Mouse (Mus musculus) testis, adult 2 months (tissue): ENCODE data around the gene Gpr19. TPM values are rescaled to one million over a fixed set of nuclear protein-coding genes. Genes with fewer than 3 reads are reported as not detected.
A peak's percentile ranks its signal among the peaks of the same experiment; 100 is the strongest.

ENCODE experiments used
- H3K27ac ChIP-seq: fragments of 200-500 bp; 2 replicates; pipeline ENCODE4 v1.5.1; 2012; ENCODE audit warnings: low read depth, low read length; ENCODE audit not compliant: control insufficient read depth, insufficient read depth
- H3K27me3 ChIP-seq: fragments of 200-500 bp; 2 replicates; pipeline ENCODE4 v1.6.1; 2012; ENCODE audit warnings: mild to moderate bottlenecking, low read length, moderate library complexity; ENCODE audit not compliant: control insufficient read depth, insufficient read depth
- H3K36me3 ChIP-seq: fragments of 200-500 bp; 2 replicates; pipeline ENCODE4 v1.6.1; 2012; ENCODE audit warnings: mild to moderate bottlenecking, low read length; ENCODE audit not compliant: control insufficient read depth, insufficient read depth
- H3K4me1 ChIP-seq: fragments of 200-500 bp; 2 replicates; pipeline ENCODE4 v1.6.1; 2012; ENCODE audit warnings: low read length; ENCODE audit not compliant: control insufficient read depth, insufficient read depth
- H3K4me3 ChIP-seq: fragments of 200-500 bp; 2 replicates; pipeline ENCODE4 v1.5.1; 2012; ENCODE audit warnings: low read depth, mild to moderate bottlenecking, low read length, moderate library complexity, mixed read lengths; ENCODE audit not compliant: control insufficient read depth
- CTCF ChIP-seq: fragments of 200-500 bp; IDR thresholded peaks from 2 replicates; pipeline ENCODE4 v1.5.1; 2012; ENCODE audit warnings: low read depth, mild to moderate bottlenecking, inconsistent platforms, low read length, moderate library complexity; ENCODE audit not compliant: control insufficient read depth, insufficient read depth, insufficient replicate concordance
- POLR2A ChIP-seq: fragments of 200-500 bp; IDR thresholded peaks from 2 replicates; pipeline ENCODE4 v1.6.1; 2012; ENCODE audit warnings: low read depth, mild to moderate bottlenecking, inconsistent platforms, low read length, moderate library complexity; ENCODE audit not compliant: control insufficient read depth
- polyA plus RNA-seq: library from polyadenylated mRNA; depleted of rRNA; stranded (reverse); fragments of >200 nt; gene quantifications from 2 replicates; pipeline ENCODE4 v1.2.3, GENCODE M21; 2012

The Gpr19 gene
- polyA plus RNA-seq, 1 experiment, result 46.0 TPM

DNA sequence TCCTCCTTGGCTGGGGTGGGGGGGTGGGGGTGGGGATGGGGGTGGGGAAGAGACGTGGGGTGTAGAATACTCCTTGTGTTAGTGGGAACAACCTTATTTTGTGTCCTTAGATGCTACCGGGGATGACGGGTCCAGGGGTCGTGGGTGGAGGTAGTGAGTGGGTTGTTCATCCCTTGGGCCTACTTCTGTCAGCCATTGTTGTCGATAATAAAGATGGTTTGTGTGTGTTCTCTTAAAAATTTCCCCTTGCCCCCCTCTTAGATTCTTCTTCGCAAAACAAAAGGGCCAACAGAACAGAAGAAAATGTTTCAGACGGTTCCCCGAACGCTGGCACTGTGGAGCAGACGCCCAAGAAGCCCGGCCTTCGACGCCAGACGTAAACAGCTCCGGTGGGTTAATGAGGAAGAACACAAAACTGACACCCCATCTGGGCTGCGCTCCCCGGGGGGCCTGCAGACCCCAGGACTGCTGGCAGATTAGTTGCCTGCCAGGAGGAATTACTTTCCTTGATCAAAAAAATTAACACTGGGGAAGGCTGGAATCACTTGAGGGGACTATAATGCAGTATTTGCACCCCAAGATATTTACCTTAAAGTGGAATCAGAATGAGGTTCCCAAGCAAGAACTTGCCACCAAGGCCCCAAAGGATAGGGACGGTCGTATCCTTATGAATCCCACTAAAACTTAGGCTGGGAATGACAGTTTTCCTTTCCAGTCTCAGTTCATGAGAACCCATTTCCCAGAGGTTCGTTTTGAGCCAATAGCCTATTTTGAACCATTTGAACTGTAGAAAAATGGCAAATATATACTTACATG, 23.5 kb upstream of the Gpr19 start:
- Histone ChIP-seq H3K27ac (no peak overlapping the region; the same call in 1 of the 2 replicates), H3K27me3 (peaks cover 5% of the 10 kb centered on the region; the same call in 1 of the 2 replicates), H3K36me3 (no peaks in the 10 kb centered on the region), H3K4me3 (peak overlapping the region; percentile 48), H3K4me1 (peaks cover 14% of the 10 kb centered on the region)
- TF ChIP-seq POLR2A, result no peak
- TF ChIP-seq CTCF, result no peak

DNA sequence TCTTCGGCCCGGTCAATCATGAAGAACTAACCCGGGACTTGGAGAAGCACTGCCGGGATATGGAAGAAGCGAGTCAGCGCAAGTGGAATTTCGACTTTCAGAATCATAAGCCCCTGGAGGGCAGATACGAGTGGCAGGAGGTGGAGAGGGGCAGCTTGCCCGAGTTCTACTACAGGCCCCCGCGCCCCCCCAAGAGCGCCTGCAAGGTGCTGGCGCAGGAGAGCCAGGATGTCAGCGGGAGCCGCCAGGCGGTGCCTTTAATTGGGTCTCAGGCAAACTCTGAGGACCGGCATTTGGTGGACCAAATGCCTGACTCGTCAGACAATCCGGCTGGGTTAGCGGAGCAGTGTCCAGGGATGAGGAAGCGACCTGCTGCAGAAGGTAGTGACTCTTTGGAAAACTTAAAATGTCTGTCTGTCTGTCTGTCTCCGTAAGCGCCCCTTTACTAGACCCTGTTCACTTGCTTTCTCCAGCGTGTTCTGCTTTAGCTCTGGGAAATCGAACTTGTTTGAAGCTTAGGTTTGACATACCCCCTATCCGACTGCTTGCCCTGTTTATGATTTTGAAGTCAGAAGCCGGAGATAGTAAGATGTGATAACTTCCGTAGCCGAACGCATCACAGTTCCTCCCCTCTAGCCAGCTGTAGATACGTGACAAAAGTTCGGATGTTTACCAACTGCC, 22.8 kb upstream of the Gpr19 start:
- Histone ChIP-seq H3K27me3 (peaks cover 3% of the 10 kb centered on the region; the same call in 1 of the 2 replicates), H3K4me3 (peak overlapping the region; percentile 93), H3K27ac (peak overlapping the region; percentile 94), H3K36me3 (no peaks in the 10 kb centered on the region), H3K4me1 (peaks cover 11% of the 10 kb centered on the region)
- TF ChIP-seq CTCF, result no peak
- no peak for TF ChIP-seq POLR2A

DNA sequence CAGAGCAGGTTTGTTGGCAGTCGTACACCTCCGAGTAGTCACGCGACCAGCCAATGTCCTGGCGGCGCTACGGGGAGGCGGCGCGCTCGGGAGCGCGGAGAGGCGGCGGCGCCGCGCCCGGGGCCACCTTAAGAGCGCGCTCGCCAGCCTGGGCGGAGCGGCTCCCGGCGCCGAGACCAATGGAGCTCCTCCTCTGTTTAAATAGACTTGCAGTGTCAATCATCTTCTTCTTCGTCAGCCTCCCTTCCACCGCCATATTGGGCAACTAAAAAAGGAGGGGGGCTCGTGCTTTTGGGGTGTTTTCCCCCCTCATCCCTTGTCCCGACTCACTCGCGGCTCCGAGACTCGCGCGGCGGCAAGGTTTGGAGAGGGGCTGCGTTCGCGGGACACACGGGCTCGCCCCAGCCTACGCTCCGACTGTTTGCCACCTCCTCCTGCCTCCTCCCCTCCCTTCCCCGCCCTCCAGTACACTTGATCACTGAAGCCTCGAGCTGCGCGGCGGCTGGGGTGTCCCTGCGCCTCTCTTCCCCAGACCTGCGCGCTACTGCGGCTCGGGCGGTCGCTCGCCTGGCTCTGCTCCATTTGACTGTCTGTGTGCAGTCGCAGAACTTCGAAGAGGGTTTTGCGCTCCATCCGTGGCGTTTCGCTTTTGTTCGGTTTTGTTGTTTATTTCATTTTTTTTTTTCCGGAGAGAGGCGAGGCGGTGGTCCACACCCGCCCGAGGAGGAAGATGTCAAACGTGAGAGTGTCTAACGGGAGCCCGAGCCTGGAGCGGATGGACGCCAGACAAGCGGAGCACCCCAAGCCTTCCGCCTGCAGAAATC, 22.0 kb upstream of the Gpr19 start, which contains the start of gene Cdkn1b:
Gene Cdkn1b, plus strand, starts transcription at position 212 of the 824 bp plus-strand sequence.
- TF ChIP-seq POLR2A (peak; percentile 39), CTCF (no peak)
- Histone ChIP-seq H3K36me3 (no peaks in the 10 kb centered on the region), H3K27ac (peak within 1 kb of the TSS; percentile 94), H3K4me1 (peaks cover 11% of the 10 kb centered on the region), H3K4me3 (peak within 1 kb of the TSS; percentile 93), H3K27me3 (peaks cover 3% of the 10 kb centered on the region; the same call in 1 of the 2 replicates)

DNA sequence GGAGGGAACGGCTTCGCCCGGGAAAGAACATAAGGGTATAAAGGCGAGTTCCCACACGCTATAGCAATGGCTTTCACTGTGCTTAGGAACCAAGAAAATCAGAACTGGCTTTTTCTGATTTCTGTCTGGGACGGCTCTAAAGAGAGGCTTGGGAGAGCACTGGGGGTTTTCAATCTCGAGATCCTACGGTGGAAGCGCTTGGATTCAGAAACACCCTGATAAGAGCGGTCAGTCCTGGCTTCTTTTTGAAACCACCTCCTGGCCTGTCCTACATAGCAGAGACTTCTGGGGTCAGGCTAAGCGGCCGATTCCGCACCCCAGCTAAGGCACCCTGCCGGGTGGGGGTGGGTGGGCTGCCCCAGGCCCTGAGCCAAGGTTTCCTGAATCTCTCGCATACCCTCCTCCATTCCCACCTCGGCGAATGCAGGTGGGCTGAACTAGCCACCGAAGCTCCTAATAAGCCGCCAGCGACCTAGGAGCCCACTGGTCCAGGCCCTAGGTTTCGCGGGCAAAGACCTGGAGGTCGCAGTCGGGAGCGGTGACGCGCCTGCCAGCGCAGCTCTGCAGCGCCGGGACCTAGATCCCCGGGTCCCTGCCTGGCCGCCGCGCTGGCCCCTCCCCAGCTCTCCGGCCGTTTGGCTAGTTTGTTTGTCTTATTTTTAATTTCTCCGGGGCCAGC, 21.3 kb upstream of the Gpr19 start:
- Histone ChIP-seq H3K4me3 (peak overlapping the region; percentile 93), H3K27me3 (peaks cover 3% of the 10 kb centered on the region; the same call in 1 of the 2 replicates), H3K36me3 (no peaks in the 10 kb centered on the region), H3K27ac (peak overlapping the region; percentile 80), H3K4me1 (peaks cover 11% of the 10 kb centered on the region)
- TF ChIP-seq POLR2A (no peak), CTCF (no peak)

DNA sequence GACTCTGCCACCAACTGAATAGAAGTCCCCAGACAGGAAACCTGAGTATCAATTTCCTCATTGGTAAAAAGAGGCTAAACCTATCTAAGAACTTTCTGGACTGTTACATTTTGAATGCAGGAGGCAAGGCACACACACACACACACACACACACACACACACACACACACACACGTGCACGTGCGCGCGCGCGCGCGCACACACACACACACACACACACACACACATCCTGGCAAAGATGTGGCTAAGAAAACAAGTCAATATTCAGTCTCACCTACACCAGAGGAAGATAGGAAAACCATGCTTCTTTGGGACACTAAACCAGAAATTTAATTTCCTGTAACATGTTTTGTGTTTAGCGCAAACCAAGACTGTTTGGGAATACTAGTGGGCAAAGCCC, 20.4 kb upstream of the Gpr19 start:
- no peaks in the 10 kb centered on the region for H3K36me3 ChIP-seq
- H3K27ac ChIP-seq, result no peak overlapping the region
- no peak overlapping the region for H3K4me3 ChIP-seq
- peaks cover 3% of the 10 kb centered on the region; the same call in 1 of the 2 replicates for H3K27me3 ChIP-seq
- TF ChIP-seq POLR2A (no peak), CTCF (no peak)
- H3K4me1 ChIP-seq, result peaks cover 11% of the 10 kb centered on the region

DNA sequence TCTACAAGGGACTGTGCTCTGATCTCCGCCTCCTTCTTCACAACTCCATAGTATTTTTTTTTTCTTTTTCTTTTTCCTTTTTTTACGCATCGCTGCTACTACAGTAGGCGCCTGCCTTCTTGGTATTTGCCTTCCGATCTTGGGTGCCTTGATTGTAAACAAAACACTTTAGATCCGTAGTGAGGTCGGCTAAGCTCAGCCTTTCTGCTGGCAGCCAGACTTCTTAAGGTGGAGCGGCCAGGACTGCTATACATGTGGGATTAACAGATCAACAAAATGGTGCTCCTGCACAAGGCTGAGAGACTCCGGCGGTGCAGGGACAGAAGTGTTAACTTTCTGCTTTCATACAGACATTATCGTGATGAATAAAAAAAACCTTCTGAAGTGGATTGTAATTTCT, 18.7 kb upstream of the Gpr19 start:
- Histone ChIP-seq H3K27ac (no peak overlapping the region), H3K4me1 (peaks cover 11% of the 10 kb centered on the region), H3K27me3 (peaks cover 3% of the 10 kb centered on the region; the same call in 1 of the 2 replicates), H3K36me3 (no peaks in the 10 kb centered on the region), H3K4me3 (peak overlapping the region; percentile 2; the same call in 1 of the 2 replicates)
- no peak for TF ChIP-seq POLR2A
- no peak for TF ChIP-seq CTCF
